Mouse (Mus musculus): ENCODE data around the gene Klc3.

GRCm38 (mm10) chr7:19400946-19401345 lies 3.0 kb downstream of the Klc3 start:
- TF ChIP-seq HCFC1 (IDR thresholded peaks at IDR 0.05; ENCODE audit: low read depth, low read length) (no peak), NELFE (IDR thresholded peaks at IDR 0.05; ENCODE audit: low read depth, low read length) (no peak), CTCF (IDR thresholded peaks at IDR 0.05 in 2 of 3, conservative IDR thresholded peaks at IDR 0.05 in 1 of 3; ENCODE audit: control insufficient read depth in 1 of 3, insufficient read depth in 1 of 3, low read depth in 2 of 3, low read length in 3 of 3, poor library complexity in 1 of 3, severe bottlenecking in 1 of 3) (peak in 1 of 3 experiments; percentile 20; a peak in 1 of 6 replicates), CHD1 (IDR thresholded peaks at IDR 0.05; ENCODE audit: low read depth, low read length) (no peak), MAX (IDR thresholded peaks at IDR 0.05; ENCODE audit: low read length) (no peak), RCOR1 (IDR thresholded peaks at IDR 0.05; ENCODE audit: low read depth, low read length) (no peak), POLR2A (IDR thresholded peaks at IDR 0.05; ENCODE audit: control insufficient read depth in 1 of 2, insufficient read depth in 1 of 2, low read depth in 1 of 2, low read length in 2 of 2, poor library complexity in 1 of 2) (no peak), ZMIZ1 (IDR thresholded peaks at IDR 0.05; ENCODE audit: low read depth, low read length) (no peak), USF1 (IDR thresholded peaks at IDR 0.05; ENCODE audit: low read depth, low read length) (no peak), RAD21 (IDR thresholded peaks at IDR 0.05; ENCODE audit: low read depth, low read length) (no peak), MAFK (IDR thresholded peaks at IDR 0.05; ENCODE audit: borderline replicate concordance, low read depth, low read length) (no peak), GATA1 (IDR thresholded peaks at IDR 0.05; ENCODE audit: low read depth, low read length) (no peak)

Measured in MEL (cell line).